Mouse (Mus musculus) embryonic fibroblast, embryonic 13.5 days (primary cell): ENCODE results near the gene Yipf2.

ENCODE experiments used
- CTCF ChIP-seq: IDR thresholded peaks from 2 replicates; pipeline ENCODE4 v1.5.1; 2011; ENCODE audit warnings: mild to moderate bottlenecking, control low read depth, low read length, moderate library complexity, borderline replicate concordance; ENCODE audit not compliant: insufficient read depth
- POLR2A ChIP-seq: IDR thresholded peaks from 2 replicates; pipeline ENCODE4 v1.6.1; 2011; ENCODE audit warnings: low read depth, mild to moderate bottlenecking, control low read depth, low read length, moderate library complexity

GRCm38 (mm10) chr9:21605865-21606264 lies 13.2 kb upstream of the Yipf2 start:
- no peak for TF ChIP-seq CTCF
- TF ChIP-seq POLR2A: no peak
